Mouse (Mus musculus) lung, postnatal 0 days (tissue): ENCODE measurements around the gene Slc25a54. TPM values are rescaled to one million over a fixed set of nuclear protein-coding genes. Genes with fewer than 3 reads are reported as not detected.
A peak's percentile ranks its signal among the peaks of the same experiment; 100 is the strongest.

ENCODE experiments used
- ATAC-seq: fragments of 200-750 bp; cut with Nextera tagmentation; 2 replicates; pipeline ENCODE4 v1.8.0; 2017; ENCODE audit warnings: moderate library complexity
- DNase-seq: peaks from one replicate; pipeline ENCODE4 v3.0.0-alpha.2; 2016; ENCODE audit warnings: low spot score
- H3K27ac ChIP-seq: fragments of 300-500 bp; sonication (generic); 2 replicates; pipeline ENCODE4 v1.5.1; 2014; ENCODE audit warnings: antibody characterized with exemption, mild to moderate bottlenecking, low read length, mixed read lengths
- H3K27me3 ChIP-seq: fragments of 300-500 bp; sonication (generic); replicated peaks from 2 replicates; pipeline ENCODE4 v1.6.1; 2014; ENCODE audit warnings: low read length, mixed read lengths; ENCODE audit not compliant: insufficient read depth
- H3K36me3 ChIP-seq: fragments of 300-500 bp; sonication (generic); 2 replicates; pipeline ENCODE4 v1.6.1; 2014; ENCODE audit warnings: low read length, mixed read lengths; ENCODE audit not compliant: insufficient read depth
- H3K4me1 ChIP-seq: fragments of 300-500 bp; sonication (generic); 2 replicates; pipeline ENCODE4 v1.6.1; 2014; ENCODE audit warnings: antibody characterized with exemption, low read depth, low read length, mixed read lengths; ENCODE audit not compliant: insufficient read depth
- H3K4me2 ChIP-seq: fragments of 300-500 bp; sonication (generic); replicated peaks from 2 replicates; pipeline ENCODE4 v1.6.1; 2014; ENCODE audit warnings: low read depth, mild to moderate bottlenecking, low read length, moderate library complexity, mixed read lengths
- H3K4me3 ChIP-seq: fragments of 300-500 bp; sonication (generic); 2 replicates; pipeline ENCODE4 v1.5.1; 2014; ENCODE audit warnings: low read depth, low read length
- H3K9ac ChIP-seq: fragments of 300-500 bp; sonication (generic); replicated peaks from 2 replicates; pipeline ENCODE4 v1.6.1; 2014; ENCODE audit warnings: low read depth, mild to moderate bottlenecking
- H3K9me3 ChIP-seq: fragments of 300-500 bp; sonication (generic); 2 replicates; pipeline ENCODE4 v1.6.1; 2016; ENCODE audit warnings: low read length, mixed read lengths
- CTCF ChIP-seq: IDR thresholded peaks from 2 replicates; pipeline ENCODE4 v1.5.1; 2016; ENCODE audit warnings: antibody characterized with exemption, mild to moderate bottlenecking
- EP300 ChIP-seq: IDR thresholded peaks from 2 replicates; pipeline ENCODE4 v1.6.1; 2016; ENCODE audit warnings: antibody characterized with exemption, mild to moderate bottlenecking, control low read depth
- WGBS: fragments of 180-500 bp; shearing (Covaris S2); extraction: QIAGEN DNeasy Blood & Tissue Kit; methylation state at CpG from one replicate; pipeline ENCODE4 v1.1.7; 2014; 5-methylcytosine and 5-hydroxymethylcytosine counted together
- polyA plus RNA-seq: library from polyadenylated mRNA; unstranded; fragments of >200 nt; fragmentation: Nextera tagmentation; extraction: Ambion mirVana; gene quantifications from 2 replicates; pipeline ENCODE4 v1.2.1, GENCODE M21; 2015

The Slc25a54 gene
- polyA plus RNA-seq, 1 experiment from 2014 or later: not detected

GRCm38 (mm10) chr3:109046428-109046827 is 33.8 kb upstream of the Slc25a54 start:
- DNase-seq (no peak), ATAC-seq (no peak)
- TF ChIP-seq EP300 (no peak), CTCF (no peak)
- no peak overlapping the region for H3K9ac ChIP-seq
- H3K4me3 ChIP-seq: no peak overlapping the region
- no peak overlapping the region for H3K27ac ChIP-seq
- no peaks in the 10 kb centered on the region for H3K36me3 ChIP-seq
- 76% methylated on average over 3 of the region's 3 CpGs for WGBS
- no peaks in the 10 kb centered on the region for H3K4me1 ChIP-seq
- no peak overlapping the region for H3K4me2 ChIP-seq
- H3K9me3 ChIP-seq: no peaks in the 10 kb centered on the region
- H3K27me3 ChIP-seq: no peaks in the 10 kb centered on the region

- Histone ChIP-seq H3K4me3 (no peak overlapping the region), H3K27ac (no peak overlapping the region), H3K4me1 (peaks cover 3% of the 10 kb centered on the region; the same call in 1 of the 2 replicates), H3K9ac (no peak overlapping the region), H3K27me3 (no peaks in the 10 kb centered on the region), H3K36me3 (no peaks in the 10 kb centered on the region), H3K9me3 (no peaks in the 10 kb centered on the region), H3K4me2 (no peak overlapping the region)
- TF ChIP-seq CTCF (peak; percentile 55), EP300 (no peak)
- ATAC-seq (peak; percentile 52; the same call in 1 of the 2 replicates), DNase-seq (peak; percentile 30)
- 22% methylated on average over 6 of the region's 6 CpGs for WGBS
Observed at GRCm38 (mm10) chr3:109047707-109048283, 32.5 kb upstream of the Slc25a54 start.

- 0 out of 2 replicates have a peak overlapping the region, but pooled peaks have one; percentile 3 for H3K4me2 ChIP-seq
Observed at GRCm38 (mm10) chr3:109051056-109051945, 29.0 kb upstream of the Slc25a54 start.

GRCm38 (mm10) chr3:109051946-109052331 is 28.3 kb upstream of the Slc25a54 start:
- peak; percentile 26; the same call in 1 of the 2 replicates for ATAC-seq
- TF ChIP-seq EP300 (no peak), CTCF (no peak)
- 60% methylated on average over 6 of the region's 6 CpGs for WGBS

More at GRCm38 (mm10) chr3:109051056-109051945, 29.0 kb upstream of the Slc25a54 start:
- Histone ChIP-seq H3K36me3 (no peaks in the 10 kb centered on the region), H3K27ac (peak overlapping the region; percentile 43), H3K9me3 (no peaks in the 10 kb centered on the region), H3K27me3 (no peaks in the 10 kb centered on the region), H3K9ac (no peak overlapping the region), H3K4me1 (peaks cover 3% of the 10 kb centered on the region; the same call in 1 of the 2 replicates), H3K4me3 (no peak overlapping the region)
- WGBS: 19% methylated on average over 11 of the region's 11 CpGs
- TF ChIP-seq CTCF: peak; percentile 46
- TF ChIP-seq EP300: no peak
- peak; percentile 53 for DNase-seq
- peak; percentile 61 for ATAC-seq

GRCm38 (mm10) chr3:109059903-109060302 is 20.4 kb upstream of the Slc25a54 start:
- H3K9me3 ChIP-seq: no peaks in the 10 kb centered on the region
- no peaks in the 10 kb centered on the region for H3K4me1 ChIP-seq
- no peak for DNase-seq
- no peaks in the 10 kb centered on the region for H3K36me3 ChIP-seq
- WGBS: 55% methylated on average over 8 of the region's 8 CpGs
- no peak for ATAC-seq
- no peak overlapping the region for H3K27ac ChIP-seq
- H3K9ac ChIP-seq: no peak overlapping the region
- H3K4me2 ChIP-seq: no peak overlapping the region
- no peaks in the 10 kb centered on the region for H3K27me3 ChIP-seq
- TF ChIP-seq EP300: no peak
- TF ChIP-seq CTCF: peak; percentile 8; the same call in 1 of the 2 replicates
- no peak overlapping the region for H3K4me3 ChIP-seq

More at GRCm38 (mm10) chr3:109051946-109052331, 28.3 kb upstream of the Slc25a54 start:
- no peak overlapping the region for H3K27ac ChIP-seq
- H3K9ac ChIP-seq: no peak overlapping the region
- no peaks in the 10 kb centered on the region for H3K27me3 ChIP-seq
- H3K4me2 ChIP-seq: no peak overlapping the region
- H3K9me3 ChIP-seq: no peaks in the 10 kb centered on the region
- H3K36me3 ChIP-seq: no peaks in the 10 kb centered on the region
- H3K4me1 ChIP-seq: peaks cover 3% of the 10 kb centered on the region; the same call in 1 of the 2 replicates
- DNase-seq: no peak
- no peak overlapping the region for H3K4me3 ChIP-seq

GRCm38 (mm10) chr3:109062391-109062790 is 17.9 kb upstream of the Slc25a54 start:
- Histone ChIP-seq H3K36me3 (no peaks in the 10 kb centered on the region), H3K27me3 (no peaks in the 10 kb centered on the region), H3K27ac (no peak overlapping the region), H3K9ac (no peak overlapping the region), H3K4me3 (no peak overlapping the region), H3K9me3 (no peaks in the 10 kb centered on the region), H3K4me2 (no peak overlapping the region), H3K4me1 (no peaks in the 10 kb centered on the region)
- DNase-seq (no peak), ATAC-seq (no peak)
- WGBS: 67% methylated on average over 7 of the region's 7 CpGs
- TF ChIP-seq EP300 (no peak), CTCF (no peak)
